Mouse (Mus musculus): ENCODE data around the gene Mrpl50. TPM values are rescaled to one million over a fixed set of nuclear protein-coding genes. Genes with fewer than 3 reads are reported as not detected.
"Not testable (repeated sequence)": the region's sequence is repeated elsewhere in the genome, so short reads cannot be mapped to it uniquely, and the experiment has no call there.

Mrpl50 gene
- total RNA-seq, 2 experiments from 2014 or later: 36.9 to 40.5 TPM

DNA sequence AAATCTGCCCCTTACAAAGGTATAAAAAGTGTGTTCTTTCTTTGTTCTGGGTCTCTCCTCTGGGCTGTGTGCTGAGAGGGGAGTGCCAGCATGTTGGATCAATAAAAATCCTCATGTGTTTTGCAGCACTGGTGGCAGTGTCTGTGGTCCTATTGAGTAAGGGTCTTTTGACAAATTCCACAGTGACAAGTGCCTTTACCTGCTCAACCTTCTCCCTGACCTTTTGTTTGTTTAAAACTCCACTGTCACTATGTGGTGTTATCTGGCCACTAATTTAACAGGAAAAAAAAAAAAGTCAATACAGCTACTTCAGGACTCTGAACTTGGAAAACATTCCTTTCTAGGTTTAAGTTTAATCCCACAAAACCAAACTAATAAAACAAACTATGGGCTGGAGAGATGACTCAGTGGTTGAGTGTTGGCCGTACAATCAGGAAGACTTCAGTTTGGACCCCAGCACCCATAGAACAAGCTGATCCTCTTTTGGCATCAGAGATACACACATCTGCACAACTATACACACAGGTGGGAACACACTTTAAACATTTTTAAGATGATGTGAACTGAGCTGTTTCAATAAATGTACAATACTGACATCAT, 10.6 kb downstream of the Mrpl50 start:
- not testable (repeated sequence) for DNase-seq (ENCODE audit: low spot score in 2 of 2)

GRCm38 (mm10) chr4:49509183-49509582, 11.7 kb downstream of the Mrpl50 start:
- no peak for DNase-seq (ENCODE audit: low spot score in 2 of 2)

GRCm38 (mm10) chr4:49506386-49506785, 14.5 kb downstream of the Mrpl50 start, which contains the start of gene Baat:
Gene Baat (minus strand): TSS chr4:49506557.
- DNase-seq (ENCODE audit: low spot score in 2 of 2): no peak

GRCm38 (mm10) chr4:49503563-49503962, 17.3 kb downstream of the Mrpl50 start:
- DNase-seq (ENCODE audit: low spot score in 2 of 2): no peak

DNA sequence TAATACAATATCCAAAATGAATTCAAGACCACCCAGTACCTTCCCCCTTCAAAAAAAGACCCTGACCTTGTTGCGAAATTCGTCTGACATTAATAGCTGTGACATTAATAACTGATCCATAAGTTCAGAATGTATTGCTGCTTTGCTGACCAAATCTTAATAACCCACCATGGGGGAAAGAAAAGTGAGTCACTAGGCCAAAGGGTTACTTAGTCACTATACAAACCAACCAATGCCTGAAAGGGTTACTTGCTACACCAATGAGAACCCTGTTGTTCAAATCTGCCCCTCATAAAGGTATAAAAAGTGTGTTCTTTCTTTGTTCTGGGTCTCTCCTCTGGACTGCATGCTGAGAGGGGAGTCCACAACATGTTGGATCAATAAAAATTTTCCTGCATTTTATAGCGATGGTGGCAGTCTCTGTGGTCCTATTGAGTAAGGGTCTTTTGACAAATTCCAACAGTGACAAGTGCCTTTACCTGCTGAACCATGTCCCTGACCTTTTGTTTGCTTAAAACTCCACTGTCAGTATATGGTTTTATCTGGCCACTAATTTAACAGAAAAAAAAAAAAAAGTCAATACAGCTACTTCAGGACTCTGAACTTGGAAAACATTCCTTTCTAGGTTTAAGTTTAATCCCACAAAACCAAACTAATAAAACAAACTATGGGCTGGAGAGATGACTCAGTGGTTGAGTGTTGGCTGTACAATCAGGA, 34.8 kb downstream of the Mrpl50 start:
- DNase-seq (ENCODE audit: low spot score in 2 of 2): not testable (repeated sequence)

DNA sequence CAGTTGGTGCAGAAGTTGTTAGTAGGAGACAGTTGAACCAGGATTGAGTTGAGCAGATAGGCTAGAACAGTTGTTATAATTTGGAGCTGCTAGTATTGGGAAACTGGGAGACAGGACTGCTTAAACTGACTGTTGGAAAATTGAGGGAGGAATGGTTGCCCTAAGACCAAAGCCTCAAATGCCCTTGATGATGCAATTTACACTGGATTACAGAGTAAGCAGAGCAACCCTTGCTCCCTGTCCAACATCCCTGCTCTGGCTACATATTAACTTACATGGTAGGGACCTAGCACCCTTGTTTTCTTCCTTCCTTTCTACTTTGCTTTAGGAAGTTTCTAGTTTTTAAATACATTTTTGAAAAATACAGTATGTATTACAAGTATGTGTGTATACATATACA, 35.5 kb downstream of the Mrpl50 start:
- no peak for DNase-seq (ENCODE audit: low spot score in 2 of 2)

DNA sequence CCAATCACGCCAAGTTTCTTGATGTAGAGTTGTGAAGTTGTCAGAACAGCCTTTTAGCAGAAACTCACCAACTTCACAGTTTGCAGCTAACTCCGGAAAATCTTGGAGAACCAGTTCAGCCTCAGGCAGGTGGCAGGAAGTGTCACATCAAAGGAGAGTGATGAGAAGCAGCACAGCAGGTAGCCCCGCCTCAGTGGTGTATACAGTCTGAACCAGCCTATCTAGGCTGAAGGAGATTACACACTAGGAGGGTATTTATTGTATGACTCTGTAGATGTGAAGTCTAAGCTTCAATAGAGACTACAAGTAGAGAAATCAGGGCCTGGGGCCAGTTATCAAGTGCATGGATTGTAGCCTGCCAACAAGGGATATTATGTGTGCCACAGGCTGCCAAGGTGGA, 40.0 kb downstream of the Mrpl50 start:
- no peak for DNase-seq (ENCODE audit: low spot score in 2 of 2)

DNA sequence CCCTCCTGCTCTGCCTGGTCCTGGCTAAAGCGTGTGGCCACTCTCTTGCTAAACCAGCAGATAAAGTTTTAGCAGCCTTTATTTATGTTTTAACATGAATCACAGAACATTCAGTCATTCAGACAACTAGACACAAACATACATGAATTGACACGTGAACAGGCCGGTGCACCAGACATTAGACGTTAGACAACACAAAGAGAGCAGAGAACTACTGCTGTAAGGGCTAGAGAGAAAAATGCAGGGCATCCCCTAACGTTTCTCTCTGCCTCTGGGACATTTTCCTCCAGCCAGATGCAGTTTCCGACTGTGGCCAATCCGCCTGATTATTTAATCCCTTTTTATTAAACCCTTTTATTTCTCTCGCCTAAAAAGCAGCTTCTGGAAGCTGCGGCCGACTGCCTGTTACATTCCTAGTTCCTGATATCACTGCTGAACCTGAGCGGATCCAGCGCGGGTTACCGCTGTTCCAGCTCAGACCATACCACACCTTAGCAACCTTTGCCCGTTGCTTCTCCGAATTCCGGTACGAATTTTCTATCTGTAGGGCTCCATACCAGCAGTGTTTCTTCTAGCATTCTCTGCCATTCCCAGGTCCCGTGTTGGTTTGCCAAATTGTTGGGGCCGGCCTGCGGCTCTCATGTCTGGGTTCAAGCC, 40.7 kb downstream of the Mrpl50 start:
- no peak for DNase-seq (ENCODE audit: low spot score in 2 of 2)

DNA sequence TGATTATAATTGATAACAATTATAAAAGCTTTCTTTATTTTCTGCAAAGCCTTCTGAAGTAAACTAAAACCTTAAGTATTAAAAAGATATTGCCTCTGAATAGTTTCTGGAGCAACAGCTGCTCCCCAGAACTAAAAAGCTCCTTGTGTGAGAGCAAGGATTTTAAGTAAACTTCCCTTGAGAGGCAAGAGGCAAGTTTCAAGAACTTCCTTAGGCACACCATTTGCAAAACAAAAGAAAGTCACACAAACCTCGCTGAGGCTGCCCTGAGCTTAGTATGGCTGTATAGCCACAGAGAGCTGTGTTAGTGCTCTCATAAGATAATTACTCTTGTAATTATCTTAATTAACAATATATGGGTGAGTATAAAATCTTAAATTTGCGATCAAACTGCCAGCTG, 41.9 kb downstream of the Mrpl50 start:
- not testable (repeated sequence) for DNase-seq (ENCODE audit: low spot score in 2 of 2)

- DNase-seq (ENCODE audit: low spot score in 2 of 2): no peak
These were observed 42.6 kb downstream of the Mrpl50 start for GRCm38 (mm10) chr4:49478118-49478877.

- no peak for DNase-seq (ENCODE audit: low spot score in 2 of 2)
These were observed 46.3 kb downstream of the Mrpl50 start for GRCm38 (mm10) chr4:49474583-49474982.

DNA sequence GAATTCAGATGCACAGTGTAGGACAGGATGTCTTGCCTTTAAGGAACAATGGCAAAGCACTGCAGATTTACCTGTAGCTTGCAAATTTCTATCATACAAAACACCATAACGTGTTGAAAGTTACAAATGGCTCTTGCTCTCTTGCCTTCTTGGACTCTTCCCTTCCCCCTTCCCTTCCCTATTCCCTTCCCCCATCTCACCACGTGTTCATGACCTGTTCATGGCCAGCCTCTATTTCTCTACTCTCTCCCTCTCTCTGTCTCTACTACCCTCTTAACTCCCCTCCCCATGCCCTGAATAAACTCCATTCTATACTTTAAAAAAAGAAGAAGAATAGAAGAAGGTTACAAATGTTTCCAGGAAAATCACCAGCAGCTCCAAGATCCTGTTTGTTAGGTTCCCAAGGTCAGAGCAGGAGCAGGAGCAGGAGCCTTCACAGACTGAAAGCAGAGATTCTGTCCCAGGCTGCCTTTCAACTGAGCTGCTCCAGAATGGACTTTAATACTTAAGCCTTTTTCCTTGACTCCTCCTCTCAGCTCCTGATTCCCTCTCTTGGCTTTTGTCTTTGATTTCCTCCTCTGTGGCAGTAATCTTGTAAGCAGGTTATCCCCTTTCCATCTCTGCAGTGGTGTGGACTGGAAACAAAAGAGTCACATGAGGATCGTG, 47.3 kb downstream of the Mrpl50 start, which contains the start of gene Acnat1:
Acnat1 (minus strand) TSS at position 478 of the 666 bp plus-strand sequence.
- no peak for DNase-seq (ENCODE audit: low spot score in 2 of 2)

GRCm38 (mm10) chr4:49469435-49470151, 51.3 kb downstream of the Mrpl50 start:
- no peak for DNase-seq (ENCODE audit: low spot score in 2 of 2)

GRCm38 (mm10) chr4:49467360-49467759, 53.5 kb downstream of the Mrpl50 start:
- no peak for DNase-seq (ENCODE audit: low spot score in 2 of 2)

Other genes with a start within 250 kb of the Mrpl50 start
- gene Acnat2, start 112.9 kb downstream of the Mrpl50 start, total RNA-seq (2021): not detected
- gene Acnat1, start 47.2 kb downstream of the Mrpl50 start, total RNA-seq (2021): under 1 TPM in 1 of 2 experiments, not detected in 1; 0.29 TPM
- under 1 TPM; 0.25 to 0.31 TPM for gene Baat, start 14.5 kb downstream of the Mrpl50 start, total RNA-seq (2021)
- gene Zfp189, start 83 bp upstream of the Mrpl50 start, total RNA-seq (2021): 1 to 10 TPM; 4.8 to 5.2 TPM
- gene Aldob, start 28.5 kb upstream of the Mrpl50 start, total RNA-seq (2021): 1 to 10 TPM in 1 of 2 experiments, under 1 TPM in 1; 0.44 to 4.6 TPM
- gene Tmem246, start 76.8 kb upstream of the Mrpl50 start, total RNA-seq (2021): 10 to 100 TPM; 33.6 to 39.7 TPM
- gene Rnf20, start 110.9 kb upstream of the Mrpl50 start, total RNA-seq (2021): 10 to 100 TPM; 43.4 to 49.7 TPM
- under 1 TPM in 1 of 2 experiments, not detected in 1; 0.08 TPM for gene Ppp3r2, start 160.9 kb upstream of the Mrpl50 start, total RNA-seq (2021)

All from gastrocnemius, postnatal 4 days (tissue).